Mouse (Mus musculus) CH12.LX (cell line): ENCODE results near the gene Chd9. TPM values are rescaled to one million over a fixed set of nuclear protein-coding genes. Genes with fewer than 3 reads are reported as not detected.

Source experiments
- DNase-seq: peaks from one replicate; pipeline ENCODE4 v3.0.0-alpha.2; 2013; ENCODE audit errors: extremely low read depth
- H3K27ac ChIP-seq: 2 replicates; pipeline ENCODE4 v1.5.1; 2012; ENCODE audit warnings: low read depth, mild to moderate bottlenecking, control low read depth, moderate library complexity; ENCODE audit not compliant: insufficient read depth
- H3K27me3 ChIP-seq: replicated peaks from 2 replicates; pipeline ENCODE3; 2012; ENCODE audit warnings: inconsistent platforms
- H3K36me3 ChIP-seq, 2 experiments: replicated peaks in 1 of 2; 2 replicates each; pipeline versions ENCODE3 to v1.6.1; 2012; ENCODE audit warnings: inconsistent platforms in 1 of 2, low read length in 1 of 2, mild to moderate bottlenecking in 1 of 2, mixed read lengths in 1 of 2, moderate library complexity in 1 of 2; ENCODE audit not compliant: control insufficient read depth in 1 of 2, insufficient read depth in 1 of 2
- H3K4me1 ChIP-seq, 2 experiments: 2 replicates each; pipeline ENCODE4 v1.6.1; 2012; ENCODE audit warnings: inconsistent platforms in 1 of 2, moderate library complexity in 1 of 2; ENCODE audit not compliant: insufficient read depth in 2 of 2, control insufficient read depth in 1 of 2
- H3K4me2 ChIP-seq: 2 replicates; pipeline ENCODE4 v1.6.1; 2012; ENCODE audit warnings: low read depth, mild to moderate bottlenecking, control low read depth; ENCODE audit not compliant: poor library complexity, insufficient read depth, severe bottlenecking
- H3K4me3 ChIP-seq, 3 experiments: fragments of 150-350 bp in 1 of 3; sonication (generic) in 1 of 3; replicated peaks in 1 of 3; 2 replicates each; pipeline versions ENCODE3 to v1.5.1; 2011 to 2012; ENCODE audit warnings: low read depth in 2 of 3, low read length in 2 of 3, mild to moderate bottlenecking in 2 of 3, moderate library complexity in 2 of 3, control low read depth in 1 of 3, improper control_type of control experiment in 1 of 3, inconsistent platforms in 1 of 3, mixed read lengths in 1 of 3; ENCODE audit not compliant: poor library complexity in 1 of 3
- H3K79me2 ChIP-seq: replicated peaks from 2 replicates; pipeline ENCODE4 v1.6.1; 2012; ENCODE audit warnings: mild to moderate bottlenecking, moderate library complexity; ENCODE audit not compliant: control insufficient read depth, poor library complexity, insufficient read depth, severe bottlenecking; ENCODE audit errors: extremely low read depth
- H3K9ac ChIP-seq: 2 replicates; pipeline ENCODE4 v1.6.1; 2012; ENCODE audit warnings: low read depth, mild to moderate bottlenecking, control low read depth, moderate library complexity; ENCODE audit not compliant: insufficient read depth
- H3K9me3 ChIP-seq: replicated peaks from 2 replicates; pipeline ENCODE3; 2012; ENCODE audit warnings: low read length, inconsistent platforms, mixed read lengths
- BHLHE40 ChIP-seq: IDR thresholded peaks from 2 replicates; pipeline ENCODE4 v1.6.1; 2011; ENCODE audit warnings: mild to moderate bottlenecking, low read depth, low read length, improper control_type of control experiment
- CHD1 ChIP-seq: IDR thresholded peaks from 2 replicates; pipeline ENCODE4 v1.6.1; 2012; ENCODE audit warnings: low read depth, low read length, improper control_type of control experiment, inconsistent platforms
- CHD2 ChIP-seq: IDR thresholded peaks from 2 replicates; pipeline ENCODE4 v1.6.1; 2011; ENCODE audit warnings: low read length, improper control_type of control experiment
- EP300 ChIP-seq: IDR thresholded peaks from 2 replicates; pipeline ENCODE4 v1.6.1; 2011; ENCODE audit warnings: low read length, improper control_type of control experiment
- ETS1 ChIP-seq: conservative IDR thresholded peaks from 2 replicates; pipeline ENCODE4 v1.6.1; 2012; ENCODE audit warnings: low read depth, mild to moderate bottlenecking, inconsistent platforms, low read length, improper control_type of control experiment, moderate library complexity
- IRF4 ChIP-seq: IDR thresholded peaks from 2 replicates; pipeline ENCODE4 v1.6.1; 2014; ENCODE audit warnings: low read depth, mild to moderate bottlenecking, inconsistent platforms, low read length, improper control_type of control experiment
- JUN ChIP-seq: IDR thresholded peaks from 2 replicates; pipeline ENCODE4 v1.6.1; 2011; ENCODE audit warnings: low read depth, mild to moderate bottlenecking, low read length, improper control_type of control experiment, moderate library complexity; ENCODE audit not compliant: insufficient read depth
- JUND ChIP-seq: conservative IDR thresholded peaks from 2 replicates; pipeline ENCODE4 v1.6.1; 2011; ENCODE audit warnings: low read depth, low read length, improper control_type of control experiment
- KAT2A ChIP-seq: IDR thresholded peaks from 2 replicates; pipeline ENCODE4 v1.6.1; 2012; ENCODE audit warnings: low read length, improper control_type of control experiment, inconsistent platforms; ENCODE audit not compliant: insufficient replicate concordance
- MAFK ChIP-seq: IDR thresholded peaks from 2 replicates; pipeline ENCODE4 v1.6.1; 2011; ENCODE audit warnings: low read length, improper control_type of control experiment; ENCODE audit not compliant: insufficient replicate concordance
- MAX ChIP-seq: IDR thresholded peaks from 2 replicates; pipeline ENCODE4 v1.6.1; 2011; ENCODE audit warnings: low read length, improper control_type of control experiment
- MEF2A ChIP-seq: IDR thresholded peaks from 2 replicates; pipeline ENCODE4 v1.6.1; 2014; ENCODE audit warnings: low read depth, mild to moderate bottlenecking, inconsistent platforms, low read length, improper control_type of control experiment, borderline replicate concordance
- MXI1 ChIP-seq: IDR thresholded peaks from 2 replicates; pipeline ENCODE4 v1.6.1; 2011; ENCODE audit warnings: mild to moderate bottlenecking, low read depth, low read length, improper control_type of control experiment
- MYC ChIP-seq: IDR thresholded peaks from 2 replicates; pipeline ENCODE4 v1.6.1; 2011; ENCODE audit warnings: low read depth, mild to moderate bottlenecking, improper control_type of control experiment, low read length
- PAX5 ChIP-seq: IDR thresholded peaks from 2 replicates; pipeline ENCODE4 v1.6.1; 2012; ENCODE audit warnings: low read length, inconsistent platforms, mixed read lengths
- POLR2A ChIP-seq: IDR thresholded peaks from 2 replicates; pipeline ENCODE4 v1.6.1; 2011; ENCODE audit warnings: low read depth, mild to moderate bottlenecking, improper control_type of control experiment, low read length
- POLR2AphosphoS2 ChIP-seq: IDR thresholded peaks from 2 replicates; pipeline ENCODE4 v1.6.1; 2011; ENCODE audit warnings: low read depth, low read length, improper control_type of control experiment
- RAD21 ChIP-seq: IDR thresholded peaks from 2 replicates; pipeline ENCODE4 v1.6.1; 2011; ENCODE audit warnings: low read depth, mild to moderate bottlenecking, low read length, improper control_type of control experiment, moderate library complexity
- RCOR1 ChIP-seq: conservative IDR thresholded peaks from 2 replicates; pipeline ENCODE4 v1.6.1; 2012; ENCODE audit warnings: low read depth, mild to moderate bottlenecking, inconsistent platforms, low read length, improper control_type of control experiment
- SIN3A ChIP-seq: IDR thresholded peaks from 2 replicates; pipeline ENCODE4 v1.6.1; 2012; ENCODE audit warnings: low read length, improper control_type of control experiment, inconsistent platforms
- SMC3 ChIP-seq: IDR thresholded peaks from 2 replicates; pipeline ENCODE4 v1.6.1; 2011; ENCODE audit warnings: low read depth, low read length, improper control_type of control experiment
- TCF12 ChIP-seq: IDR thresholded peaks from 2 replicates; pipeline ENCODE4 v1.6.1; 2014; ENCODE audit warnings: low read depth, mild to moderate bottlenecking, inconsistent platforms, low read length, improper control_type of control experiment
- UBTF ChIP-seq: IDR thresholded peaks from 2 replicates; pipeline ENCODE4 v1.6.1; 2012; ENCODE audit warnings: low read depth, mild to moderate bottlenecking, inconsistent platforms, low read length, improper control_type of control experiment, moderate library complexity
- ZC3H11A ChIP-seq: IDR thresholded peaks from 2 replicates; pipeline ENCODE4 v1.6.1; 2012; ENCODE audit warnings: low read depth, mild to moderate bottlenecking, inconsistent platforms, low read length, improper control_type of control experiment
- dilution Hi-C: fragments of 300-500 bp; cut with MboI; formaldehyde crosslinking; loops from 2 replicates; pipeline ENCODE4 v1.14.3; 2020; ENCODE audit warnings: low sequenced_read_pairs; ENCODE audit not compliant: extremely low pct_unique_long_range_greater_than_20kb, extremely low pct_ligation_motif_present
- in situ Hi-C: fragments of 300-500 bp; cut with MboI; formaldehyde crosslinking; loops from 3 replicates; pipeline ENCODE4 v1.14.3; 2019; ENCODE audit warnings: low sequenced_read_pairs, low pct_ligation_motif_present, low pct_unique_long_range_greater_than_20kb, mixed read lengths
- polyA plus RNA-seq: library from polyadenylated mRNA; unstranded; fragments of >175 nt; gene quantifications from 2 replicates; pipeline ENCODE4 v1.2.1, GENCODE M21; 2012; ENCODE audit warnings: low read depth; ENCODE audit not compliant: insufficient read length
- total RNA-seq, 2 experiments: library from RNA; depleted of rRNA; stranded (reverse); fragments of 300-350 nt in 1 of 2; fragments of >200 nt in 1 of 2; gene quantifications; 2 replicates each; pipeline ENCODE4 v1.2.3; 2012 to 2014

Gene Chd9
- total and polyA plus RNA-seq, 3 experiments = 12.7 to 188 (median 15.1) TPM

- Histone ChIP-seq H3K79me2 (no peaks in the 10 kb centered on the region), H3K4me1 (peaks cover 9 to 22% of the 10 kb centered on the region in 2 experiments), H3K4me2 (no peak overlapping the region), H3K27ac (no peak overlapping the region), H3K9me3 (peaks cover 2% of the 10 kb centered on the region), H3K4me3 (no peak overlapping the region), H3K27me3 (no peaks in the 10 kb centered on the region), H3K36me3 (no peaks in the 10 kb centered on the region), H3K9ac (no peak overlapping the region)
- in situ Hi-C loops (loop anchor here (10.0 kb wide), 1 partner anchor 205 kb away; no protein-coding TSS in a partner anchor), dilution Hi-C loops (no loop called here)
- no peak for DNase-seq
- no peak for TF ChIP-seq CHD2
- TF ChIP-seq ETS1 = no peak
- no peak for TF ChIP-seq POLR2AphosphoS2
- no peak for TF ChIP-seq RAD21
- TF ChIP-seq JUN = no peak
- TF ChIP-seq ZC3H11A = no peak
- TF ChIP-seq MXI1 = no peak
- TF ChIP-seq PAX5 = no peak
- no peak for TF ChIP-seq UBTF
- TF ChIP-seq CHD1 = no peak
- TF ChIP-seq TCF12 = no peak
- TF ChIP-seq SMC3 = no peak
- TF ChIP-seq MAFK = no peak
- no peak for TF ChIP-seq SIN3A
- TF ChIP-seq RCOR1 = no peak
Observed at GRCm38 (mm10) chr8:90819561-90820320, 8.4 kb upstream of the Chd9 start.

- in situ Hi-C loops (loop anchor here (10.0 kb wide), 1 partner anchor 204 kb away; no protein-coding TSS in a partner anchor), dilution Hi-C loops (no loop called here)
- DNase-seq = no peak
- H3K4me1 ChIP-seq = peaks cover 9 to 28% of the 10 kb centered on the region in 2 experiments
- no peak overlapping the region for H3K4me2 ChIP-seq
- no peak overlapping the region for H3K4me3 ChIP-seq
- peaks cover 2% of the 10 kb centered on the region for H3K9me3 ChIP-seq
- TF ChIP-seq MEF2A (no peak), IRF4 (no peak), BHLHE40 (no peak), MAX (no peak), RCOR1 (no peak), MYC (no peak), EP300 (no peak), CHD1 (no peak), SMC3 (no peak), MAFK (no peak), KAT2A (no peak), JUND (no peak), POLR2A (no peak), PAX5 (no peak), CHD2 (no peak)
- no peaks in the 10 kb centered on the region for H3K79me2 ChIP-seq
- H3K27me3 ChIP-seq = no peaks in the 10 kb centered on the region
- no peak overlapping the region for H3K27ac ChIP-seq
- no peaks in the 10 kb centered on the region for H3K36me3 ChIP-seq
- H3K9ac ChIP-seq = no peak overlapping the region
Observed at GRCm38 (mm10) chr8:90820321-90820696, 7.8 kb upstream of the Chd9 start.
